Mouse (Mus musculus) stomach, postnatal 0 days (tissue): Measurements from ENCODE around the gene Abhd14a.
A peak's percentile ranks its signal among the peaks of the same experiment; 100 is the strongest.

ENCODE experiments used
- CTCF ChIP-seq: IDR thresholded peaks from 2 replicates; pipeline ENCODE4 v1.5.1; 2016; ENCODE audit warnings: antibody characterized with exemption, low read depth, mild to moderate bottlenecking, moderate library complexity
- EP300 ChIP-seq: optimal IDR thresholded peaks from 2 replicates; pipeline ENCODE3; 2016; ENCODE audit warnings: antibody characterized with exemption

GRCm38 (mm10) chr9:106409096-106409495 lies 38.4 kb downstream of the Abhd14a start:
- TF ChIP-seq CTCF (peak; percentile 30; the same call in 1 of the 2 replicates), EP300 (no peak)
